Mouse (Mus musculus) bone marrow, adult 2 months (tissue): ENCODE measurements around the gene Mindy4.

Experiments used
- CTCF ChIP-seq: fragments of 200-500 bp; IDR thresholded peaks from 2 replicates; pipeline ENCODE4 v1.5.1; 2011; ENCODE audit warnings: low read length, control low read depth; ENCODE audit not compliant: control insufficient read depth, insufficient read depth
- POLR2A ChIP-seq: fragments of 200-500 bp; IDR thresholded peaks from 2 replicates; pipeline ENCODE4 v1.6.1; 2011; ENCODE audit warnings: low read depth, mild to moderate bottlenecking, control low read depth, low read length, borderline replicate concordance; ENCODE audit not compliant: control insufficient read depth

GRCm38 (mm10) chr6:55311962-55312361 is 108.8 kb downstream of the Mindy4 start:
- TF ChIP-seq CTCF (no peak), POLR2A (no peak)
